Mouse (Mus musculus) cerebellum, postnatal 36 days (tissue): Measurements from ENCODE around the gene Morf4l2.
"Not testable (repeated sequence)": the region's sequence is repeated elsewhere in the genome, so short reads cannot be mapped to it uniquely, and the experiment has no call there.

Experiments used
- DNase-seq, 2 experiments: peaks; one replicate each; pipeline ENCODE4 v3.0.0; 2021 to 2022; ENCODE audit warnings: mixed read lengths in 2 of 2

Morf4l2 gene

GRCm38 (mm10) chrX:136693196-136693595 is 50.3 kb downstream of the Morf4l2 start:
- DNase-seq: peak in 1 of 2 experiments; percentile 4

GRCm38 (mm10) chrX:136692294-136692675 is 51.2 kb downstream of the Morf4l2 start:
- DNase-seq: no peak

GRCm38 (mm10) chrX:136691606-136692293 is 51.7 kb downstream of the Morf4l2 start:
- not testable (repeated sequence) for DNase-seq
